ENCODE assay signal across 8 mouse cellular contexts in genomic region chr7:24971261-24971971, GRCm38 (mm10). TPM values are rescaled to one million over a fixed set of nuclear protein-coding genes. Genes with fewer than 3 reads are reported as not detected.
DNase-seq lines count a peak whose midpoint lies in the region; ATAC-seq lines count a peak whose summit lies in the region.

No protein-coding gene starts in this region.

- H3K4me3 ChIP-seq in embryonic facial prominence, embryonic 14.5 days (ENCODE audit: low read depth, low read length), result peak overlapping the region; percentile 84
- H3K4me3 ChIP-seq in hindbrain, embryonic 10.5 days, result peak overlapping the region; percentile 78
- peak overlapping the region; percentile 59 for H3K4me3 ChIP-seq in limb, embryonic 15.5 days
- peak overlapping the region; percentile 73 for H3K4me3 ChIP-seq in midbrain, embryonic 14.5 days (replicated peaks; ENCODE audit: low read depth, low read length)

- no peaks in the 10 kb centered on the region for H3K27me3 ChIP-seq in embryonic facial prominence, embryonic 14.5 days (replicated peaks; ENCODE audit: control insufficient read depth, insufficient read depth, low read length)
- H3K27me3 ChIP-seq in hindbrain, embryonic 10.5 days (ENCODE audit: insufficient read depth, poor library complexity, severe bottlenecking), result no peaks in the 10 kb centered on the region
- no peaks in the 10 kb centered on the region for H3K27me3 ChIP-seq in limb, embryonic 15.5 days
- H3K27me3 ChIP-seq in midbrain, embryonic 14.5 days (ENCODE audit: control insufficient read depth, insufficient read depth, low read length), result no peaks in the 10 kb centered on the region

- H3K4me2 ChIP-seq in embryonic facial prominence, embryonic 14.5 days (ENCODE audit: low read depth, low read length), result peak overlapping the region; percentile 75
- H3K4me2 ChIP-seq in limb, embryonic 15.5 days, result peak overlapping the region; percentile 70
- H3K4me2 ChIP-seq in midbrain, embryonic 14.5 days (ENCODE audit: low read length), result peak overlapping the region; percentile 74

- WGBS in embryonic facial prominence, embryonic 14.5 days, result 7% methylated on average over 19 of the region's 19 CpGs
- WGBS in hindbrain, embryonic 10.5 days, result 11% methylated on average over 19 of the region's 19 CpGs
- 8% methylated on average over 19 of the region's 19 CpGs for WGBS in limb, embryonic 15.5 days
- 9% methylated on average over 19 of the region's 19 CpGs for WGBS in midbrain, embryonic 14.5 days

- ATAC-seq in embryonic facial prominence, embryonic 14.5 days (ENCODE audit: low read depth), result no peak
- no peak for ATAC-seq in limb, embryonic 15.5 days (ENCODE audit: insufficient number of reproducible peaks, low FRiP score, low TSS enrichment, low read depth)
- no peak for ATAC-seq in midbrain, embryonic 14.5 days (ENCODE audit: low FRiP score, low TSS enrichment)

- no peaks in the 10 kb centered on the region for H3K9me3 ChIP-seq in embryonic facial prominence, embryonic 14.5 days (ENCODE audit: control insufficient read depth, low read length)
- H3K9me3 ChIP-seq in hindbrain, embryonic 10.5 days, result no peaks in the 10 kb centered on the region
- H3K9me3 ChIP-seq in limb, embryonic 15.5 days, result no peaks in the 10 kb centered on the region
- H3K9me3 ChIP-seq in midbrain, embryonic 14.5 days (ENCODE audit: control insufficient read depth, low read length), result no peaks in the 10 kb centered on the region

- no peaks in the 10 kb centered on the region for H3K36me3 ChIP-seq in embryonic facial prominence, embryonic 14.5 days (ENCODE audit: control insufficient read depth, insufficient read depth, low read length)
- no peaks in the 10 kb centered on the region; the same call in 1 of the 2 replicates for H3K36me3 ChIP-seq in hindbrain, embryonic 10.5 days
- peaks cover 7% of the 10 kb centered on the region; the same call in 1 of the 2 replicates for H3K36me3 ChIP-seq in limb, embryonic 15.5 days
- 0 out of 2 replicates have a peak, but pooled peaks cover 4% of the 10 kb centered on the region for H3K36me3 ChIP-seq in midbrain, embryonic 14.5 days (ENCODE audit: control insufficient read depth, insufficient read depth, low read length)

- DNase-seq in heart, adult 11 months, result peak; percentile 95
- DNase-seq in heart, adult 8-10 months (ENCODE audit: low spot score), result no peak
- peak; percentile 77 for DNase-seq in adipocyte (ENCODE audit: low spot score)
- DNase-seq in embryonic facial prominence, embryonic 14.5 days (ENCODE audit: low spot score), result peak; percentile 59
- DNase-seq in hindbrain, embryonic 10.5 days (ENCODE audit: low spot score), result peak; percentile 68
- DNase-seq in midbrain, embryonic 14.5 days, result peak; percentile 75
- peak; percentile 70 for DNase-seq in thymus, postnatal 4 days

- H3K27ac ChIP-seq in embryonic facial prominence, embryonic 14.5 days (replicated peaks; ENCODE audit: low read depth, low read length), result peak overlapping the region; percentile 82; the same call in 1 of the 2 replicates
- peak overlapping the region; percentile 83 for H3K27ac ChIP-seq in hindbrain, embryonic 10.5 days
- peak overlapping the region; percentile 86 for H3K27ac ChIP-seq in limb, embryonic 15.5 days
- H3K27ac ChIP-seq in midbrain, embryonic 14.5 days (replicated peaks; ENCODE audit: low read depth, low read length), result peak overlapping the region; percentile 72

- peak overlapping the region; percentile 88 for H3K9ac ChIP-seq in embryonic facial prominence, embryonic 14.5 days (ENCODE audit: low read depth, low read length)
- H3K9ac ChIP-seq in limb, embryonic 15.5 days, result peak overlapping the region; percentile 84; the same call in 1 of the 2 replicates
- peak overlapping the region; percentile 72 for H3K9ac ChIP-seq in midbrain, embryonic 14.5 days (replicated peaks; ENCODE audit: low read length)

- peaks cover 4% of the 10 kb centered on the region for H3K4me1 ChIP-seq in embryonic facial prominence, embryonic 14.5 days (ENCODE audit: control insufficient read depth, insufficient read depth, low read length)
- H3K4me1 ChIP-seq in hindbrain, embryonic 10.5 days (replicated peaks), result peaks cover 20% of the 10 kb centered on the region
- peaks cover 12% of the 10 kb centered on the region for H3K4me1 ChIP-seq in limb, embryonic 15.5 days
- no peaks in the 10 kb centered on the region for H3K4me1 ChIP-seq in midbrain, embryonic 14.5 days (ENCODE audit: control insufficient read depth, insufficient read depth, low read length)

RNA-seq across cellular contexts. Expression of gene Rabac1, which starts 1.1 kb away (rescaled TPM):
- total RNA-seq in heart, adult 8-10 months (2022), result 100 to 1,000 TPM; 297 to 375 (median 324) TPM
- 218 and 219 TPM in 2 replicates for polyA plus RNA-seq in embryonic facial prominence, embryonic 14.5 days (2014; fragmentation: Nextera tagmentation; extraction: Ambion mirVana)
- polyA plus RNA-seq in hindbrain, embryonic 10.5 days (2016; fragmentation: Nextera tagmentation; extraction: Ambion mirVana), result 98.4 and 126 TPM in 2 replicates
- 209 and 233 TPM in 2 replicates for polyA plus RNA-seq in limb, embryonic 15.5 days (2015; fragmentation: Nextera tagmentation; extraction: Ambion mirVana)
- polyA plus RNA-seq in midbrain, embryonic 14.5 days (2014; fragmentation: Nextera tagmentation; extraction: Ambion mirVana), result 234 and 311 TPM in 2 replicates

RNA-seq across cellular contexts. Expression of gene Gm4881, which starts 27.1 kb away (rescaled TPM):
- not detected for total RNA-seq in heart, adult 8-10 months (2022)
- polyA plus RNA-seq in embryonic facial prominence, embryonic 14.5 days (2014; fragmentation: Nextera tagmentation; extraction: Ambion mirVana), result not detected in 2 replicates
- 0.42 and 2.7 TPM in 2 replicates for polyA plus RNA-seq in hindbrain, embryonic 10.5 days (2016; fragmentation: Nextera tagmentation; extraction: Ambion mirVana)
- polyA plus RNA-seq in limb, embryonic 15.5 days (2015; fragmentation: Nextera tagmentation; extraction: Ambion mirVana), result not detected in 2 replicates
- polyA plus RNA-seq in midbrain, embryonic 14.5 days (2014; fragmentation: Nextera tagmentation; extraction: Ambion mirVana), result 5.0 and 6.1 TPM in 2 replicates

RNA-seq across cellular contexts. Expression of gene Atp1a3, which starts 34.3 kb away (rescaled TPM):
- total RNA-seq in heart, adult 8-10 months (2022), result 1 to 10 TPM in 2 of 4 experiments, under 1 TPM in 2; 0.60 to 3.3 (median 1.3) TPM
- polyA plus RNA-seq in embryonic facial prominence, embryonic 14.5 days (2014; fragmentation: Nextera tagmentation; extraction: Ambion mirVana), result 7.2 and 9.0 TPM in 2 replicates
- polyA plus RNA-seq in hindbrain, embryonic 10.5 days (2016; fragmentation: Nextera tagmentation; extraction: Ambion mirVana), result 11.8 and 45.9 TPM in 2 replicates
- 0.97 and 1.5 TPM in 2 replicates for polyA plus RNA-seq in limb, embryonic 15.5 days (2015; fragmentation: Nextera tagmentation; extraction: Ambion mirVana)
- 284 and 337 TPM in 2 replicates for polyA plus RNA-seq in midbrain, embryonic 14.5 days (2014; fragmentation: Nextera tagmentation; extraction: Ambion mirVana)
